Mouse (Mus musculus) intestine, embryonic 16.5 days (tissue): ENCODE measurements around the gene Lrrc46. TPM values are rescaled to one million over a fixed set of nuclear protein-coding genes. Genes with fewer than 3 reads are reported as not detected.

ENCODE experiments used
- ATAC-seq: fragments of 200-750 bp; cut with Nextera tagmentation; 2 replicates; pipeline ENCODE4 v1.8.0; 2017; ENCODE audit warnings: moderate TSS enrichment, moderate library complexity
- H3K27ac ChIP-seq: fragments of 300-500 bp; sonication (generic); 2 replicates; pipeline ENCODE4 v1.5.1; 2014; ENCODE audit warnings: mild to moderate bottlenecking, low read length
- H3K27me3 ChIP-seq: fragments of 300-500 bp; sonication (generic); replicated peaks from 2 replicates; pipeline ENCODE4 v1.6.1; 2014; ENCODE audit warnings: low read length, control low read depth, mixed read lengths; ENCODE audit not compliant: control insufficient read depth, insufficient read depth
- H3K36me3 ChIP-seq: fragments of 300-500 bp; sonication (generic); 2 replicates; pipeline ENCODE4 v1.6.1; 2014; ENCODE audit warnings: low read length, control low read depth; ENCODE audit not compliant: control insufficient read depth, insufficient read depth
- H3K4me1 ChIP-seq: fragments of 300-500 bp; sonication (generic); 2 replicates; pipeline ENCODE4 v1.6.1; 2014; ENCODE audit warnings: low read length, control low read depth, mixed read lengths; ENCODE audit not compliant: control insufficient read depth, insufficient read depth
- H3K4me2 ChIP-seq: fragments of 300-500 bp; sonication (generic); 2 replicates; pipeline ENCODE4 v1.6.1; 2014; ENCODE audit warnings: low read depth, low read length, control low read depth
- H3K4me3 ChIP-seq: fragments of 300-500 bp; sonication (generic); 2 replicates; pipeline ENCODE4 v1.5.1; 2014; ENCODE audit warnings: mild to moderate bottlenecking, low read length
- H3K9ac ChIP-seq: fragments of 300-500 bp; sonication (generic); 2 replicates; pipeline ENCODE4 v1.6.1; 2014; ENCODE audit warnings: low read depth, low read length
- H3K9me3 ChIP-seq: fragments of 300-500 bp; sonication (generic); 2 replicates; pipeline ENCODE4 v1.6.1; 2016; ENCODE audit warnings: low read length, control low read depth; ENCODE audit not compliant: control insufficient read depth
- WGBS: fragments of 180-500 bp; shearing (Covaris S2); extraction: QIAGEN DNeasy Blood & Tissue Kit; methylation state at CpG from one replicate; pipeline ENCODE4 v1.1.7; 2014; 5-methylcytosine and 5-hydroxymethylcytosine counted together
- polyA plus RNA-seq: library from polyadenylated mRNA; unstranded; fragments of >200 nt; fragmentation: Nextera tagmentation; extraction: Ambion mirVana; gene quantifications from 2 replicates; pipeline ENCODE4 v1.2.1, GENCODE M21; 2015

Lrrc46 gene
- 0.29 and 0.37 TPM in 2 replicates for polyA plus RNA-seq

- under 1% methylated on average over 48 of the region's 48 CpGs for WGBS
- ATAC-seq = peak; percentile 93
Measured at GRCm38 (mm10) chr11:97041022-97041899, at the start of gene Lrrc46, which contains the start of gene Mrpl10. Lrrc46 (minus strand) TSS chr11:97041407. Mrpl10 (plus strand) TSS chr11:97041560.

GRCm38 (mm10) chr11:97086365-97086764 lies 45.2 kb upstream of the Lrrc46 start:
- ATAC-seq = no peak

More at GRCm38 (mm10) chr11:97041022-97041899, at the start of gene Lrrc46, which contains the start of gene Mrpl10:
- Histone ChIP-seq H3K27ac (peak within 1 kb of the TSS; percentile 61; the same call in 1 of the 2 replicates), H3K4me2 (peak within 1 kb of the TSS; percentile 89), H3K4me3 (peak within 1 kb of the TSS; percentile 90), H3K9me3 (no peaks in the 10 kb centered on the region), H3K27me3 (no peaks in the 10 kb centered on the region), H3K9ac (peak within 1 kb of the TSS; percentile 96), H3K36me3 (no peaks in the 10 kb centered on the region), H3K4me1 (peaks cover 7% of the 10 kb centered on the region)

GRCm38 (mm10) chr11:97084821-97085505 lies 43.8 kb upstream of the Lrrc46 start:
- ATAC-seq = no peak
- 79% methylated on average over 15 of the region's 15 CpGs for WGBS
- Histone ChIP-seq H3K9ac (no peak overlapping the region), H3K36me3 (no peaks in the 10 kb centered on the region), H3K27ac (no peak overlapping the region), H3K27me3 (no peaks in the 10 kb centered on the region), H3K9me3 (peaks cover 2% of the 10 kb centered on the region; the same call in 1 of the 2 replicates), H3K4me1 (0 out of 2 replicates have a peak, but pooled peaks cover 4% of the 10 kb centered on the region), H3K4me2 (no peak overlapping the region), H3K4me3 (no peak overlapping the region)

More at GRCm38 (mm10) chr11:97086365-97086764, 45.2 kb upstream of the Lrrc46 start:
- H3K4me3 ChIP-seq = no peak overlapping the region
- H3K36me3 ChIP-seq = no peaks in the 10 kb centered on the region
- no peak overlapping the region for H3K27ac ChIP-seq
- peaks cover 2% of the 10 kb centered on the region; the same call in 1 of the 2 replicates for H3K9me3 ChIP-seq
- 65% methylated on average over 6 of the region's 6 CpGs for WGBS
- H3K27me3 ChIP-seq = no peaks in the 10 kb centered on the region
- no peak overlapping the region for H3K4me2 ChIP-seq
- no peak overlapping the region for H3K9ac ChIP-seq
- 0 out of 2 replicates have a peak, but pooled peaks cover 4% of the 10 kb centered on the region for H3K4me1 ChIP-seq

- Histone ChIP-seq H3K4me1 (0 out of 2 replicates have a peak, but pooled peaks cover 4% of the 10 kb centered on the region), H3K27me3 (no peaks in the 10 kb centered on the region), H3K4me2 (no peak overlapping the region), H3K4me3 (no peak overlapping the region), H3K9ac (0 out of 2 replicates have a peak overlapping the region, but pooled peaks have one; percentile 4), H3K36me3 (no peaks in the 10 kb centered on the region), H3K9me3 (peaks cover 2% of the 10 kb centered on the region; the same call in 1 of the 2 replicates), H3K27ac (no peak overlapping the region)
- no peak for ATAC-seq
- 24% methylated on average over 22 of the region's 22 CpGs for WGBS
Measured at GRCm38 (mm10) chr11:97083401-97084140, 42.4 kb upstream of the Lrrc46 start.

GRCm38 (mm10) chr11:97082977-97083376 lies 41.8 kb upstream of the Lrrc46 start:
- H3K4me2 ChIP-seq = no peak overlapping the region
- no peak overlapping the region for H3K9ac ChIP-seq
- 0 out of 2 replicates have a peak, but pooled peaks cover 4% of the 10 kb centered on the region for H3K4me1 ChIP-seq
- 37% methylated on average over 11 of the region's 11 CpGs for WGBS
- H3K27ac ChIP-seq = no peak overlapping the region
- ATAC-seq = no peak
- no peaks in the 10 kb centered on the region for H3K36me3 ChIP-seq
- no peaks in the 10 kb centered on the region for H3K27me3 ChIP-seq
- no peaks in the 10 kb centered on the region for H3K9me3 ChIP-seq
- H3K4me3 ChIP-seq = no peak overlapping the region

- 36% methylated on average over 9 of the region's 9 CpGs for WGBS
- Histone ChIP-seq H3K27me3 (no peaks in the 10 kb centered on the region), H3K4me2 (no peak overlapping the region), H3K4me3 (no peak overlapping the region), H3K4me1 (0 out of 2 replicates have a peak, but pooled peaks cover 4% of the 10 kb centered on the region), H3K9ac (no peak overlapping the region), H3K36me3 (no peaks in the 10 kb centered on the region), H3K27ac (no peak overlapping the region), H3K9me3 (no peaks in the 10 kb centered on the region)
- no peak for ATAC-seq
Measured at GRCm38 (mm10) chr11:97080291-97080690, 39.1 kb upstream of the Lrrc46 start.

GRCm38 (mm10) chr11:97078751-97079150 lies 37.5 kb upstream of the Lrrc46 start:
- no peaks in the 10 kb centered on the region for H3K27me3 ChIP-seq
- H3K4me3 ChIP-seq = no peak overlapping the region
- ATAC-seq = no peak
- no peaks in the 10 kb centered on the region for H3K36me3 ChIP-seq
- no peak overlapping the region for H3K27ac ChIP-seq
- no peak overlapping the region for H3K4me2 ChIP-seq
- no peak overlapping the region for H3K9ac ChIP-seq
- WGBS = 40% methylated on average over 4 of the region's 4 CpGs
- no peaks in the 10 kb centered on the region for H3K9me3 ChIP-seq
- H3K4me1 ChIP-seq = 0 out of 2 replicates have a peak, but pooled peaks cover under 1% of the 10 kb centered on the region

- Histone ChIP-seq H3K4me1 (peaks cover 2% of the 10 kb centered on the region; the same call in 1 of the 2 replicates), H3K4me3 (no peak overlapping the region), H3K9ac (no peak overlapping the region), H3K27ac (no peak overlapping the region), H3K9me3 (no peaks in the 10 kb centered on the region), H3K4me2 (no peak overlapping the region), H3K36me3 (no peaks in the 10 kb centered on the region), H3K27me3 (no peaks in the 10 kb centered on the region)
- no peak for ATAC-seq
- WGBS = 70% methylated on average over 8 of the region's 8 CpGs
Measured at GRCm38 (mm10) chr11:97074235-97074634, 33.0 kb upstream of the Lrrc46 start.
